Mouse (Mus musculus) spleen, embryonic (tissue): ENCODE data around the gene Flt3.

ENCODE experiments used
- CTCF ChIA-PET: fragments of 350-600 bp; sonication (Branson Sonifier 250); formaldehyde crosslinking; loops from one replicate; lab custom pipeline; 2022; lab: Charles Lee

Gene Flt3

DNA sequence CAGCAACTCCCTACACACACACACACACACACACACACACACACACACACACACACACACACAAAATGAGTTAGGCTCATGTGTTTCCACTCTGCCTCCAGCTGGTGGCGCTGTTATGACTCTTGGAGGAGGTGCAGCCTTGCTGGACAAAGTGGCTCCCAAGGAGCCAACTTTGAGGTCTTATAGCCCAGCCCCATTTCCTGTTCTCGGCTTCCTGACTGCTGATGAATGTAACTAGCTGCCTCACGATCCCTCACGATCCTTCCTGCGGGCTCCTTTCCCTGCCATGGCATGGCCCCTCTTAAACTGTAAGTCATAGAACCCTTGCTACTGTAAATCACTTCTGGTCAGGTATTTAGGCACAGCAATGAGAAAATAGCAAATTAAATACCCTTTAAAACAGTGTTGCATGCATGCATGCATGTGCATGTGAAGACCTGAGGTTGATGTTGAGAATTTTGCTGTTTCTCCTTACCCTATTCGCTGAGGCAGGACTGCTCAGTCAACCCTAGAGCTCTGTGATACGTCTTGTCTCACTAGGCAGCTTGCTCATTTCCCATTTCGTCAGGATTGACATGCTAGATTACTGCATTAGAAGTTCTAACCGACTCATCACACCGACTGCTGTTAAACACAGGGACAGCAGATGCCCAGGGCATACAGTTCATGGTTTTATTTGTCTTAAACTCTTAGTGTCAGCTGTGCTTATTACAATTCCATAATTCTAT lies 18.3 kb upstream of the Flt3 start:
- CTCF ChIA-PET = interaction anchor here (0.6 to 1.5 kb wide), 3 partner anchors 13 to 110 kb away, joined by 3 to 19 read pairs (median 7); no protein-coding TSS in a partner anchor

DNA sequence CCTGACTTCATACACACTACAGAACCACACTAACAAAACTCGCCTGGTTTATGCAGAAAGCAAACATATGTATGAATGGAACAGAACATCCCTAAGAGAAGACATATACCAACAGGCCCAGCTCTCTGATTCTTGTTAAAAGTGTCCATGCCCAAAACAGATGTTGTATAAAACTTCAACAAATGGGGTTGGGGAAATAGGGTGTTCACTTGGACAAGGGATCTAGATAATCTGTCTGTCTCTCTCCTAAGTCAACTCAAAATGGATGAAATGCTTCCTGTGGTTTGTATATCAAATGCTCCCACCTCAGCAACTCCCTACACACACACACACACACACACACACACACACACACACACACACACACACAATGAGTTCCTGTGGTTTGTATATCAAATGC lies 17.7 kb upstream of the Flt3 start:
- CTCF ChIA-PET = interaction anchor here (0.7 to 1.5 kb wide), 2 partner anchors 16 to 111 kb away, joined by 3 to 7 read pairs; no protein-coding TSS in a partner anchor

- CTCF ChIA-PET = no interaction called here
Measured at GRCm38 (mm10) chr5:147410585-147410984, 10.3 kb upstream of the Flt3 start.

GRCm38 (mm10) chr5:147408731-147409130 lies 8.4 kb upstream of the Flt3 start:
- CTCF ChIA-PET = interaction anchor here (0.5 to 0.6 kb wide), 2 partner anchors 13 to 488 kb away, joined by 5 to 10 read pairs; no protein-coding TSS in a partner anchor

- CTCF ChIA-PET = no interaction called here
Measured at GRCm38 (mm10) chr5:147406135-147406534, 5.8 kb upstream of the Flt3 start.

DNA sequence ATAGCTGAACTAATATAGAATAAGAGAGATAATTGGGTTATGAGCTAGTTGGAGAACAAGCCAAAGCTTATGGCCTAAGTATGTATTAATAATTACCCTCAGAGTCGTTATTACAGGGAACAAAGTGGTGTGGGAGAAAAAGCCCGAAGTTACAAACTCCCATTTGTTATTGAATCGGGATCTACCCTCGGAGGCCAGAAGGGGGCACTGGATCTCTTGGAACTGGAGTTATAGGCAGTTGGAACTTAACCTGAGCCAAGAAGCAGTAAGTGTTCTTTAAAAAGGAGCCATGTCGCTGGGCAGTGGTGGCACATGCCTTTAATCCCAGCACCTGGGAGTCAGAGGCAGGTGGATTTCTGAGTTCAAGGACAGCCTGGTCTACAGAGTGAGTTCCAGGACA lies 2.2 kb upstream of the Flt3 start:
- CTCF ChIA-PET = interaction anchor here (1.2 kb wide), 1 partner anchor 15 kb away, joined by 3 read pairs; no protein-coding TSS in a partner anchor

- CTCF ChIA-PET = no interaction called here
Measured at GRCm38 (mm10) chr5:147401024-147401423, 735 bp upstream of the Flt3 start.

GRCm38 (mm10) chr5:147400505-147400979 lies 253 bp upstream of the Flt3 start:
- CTCF ChIA-PET = no interaction called here

DNA sequence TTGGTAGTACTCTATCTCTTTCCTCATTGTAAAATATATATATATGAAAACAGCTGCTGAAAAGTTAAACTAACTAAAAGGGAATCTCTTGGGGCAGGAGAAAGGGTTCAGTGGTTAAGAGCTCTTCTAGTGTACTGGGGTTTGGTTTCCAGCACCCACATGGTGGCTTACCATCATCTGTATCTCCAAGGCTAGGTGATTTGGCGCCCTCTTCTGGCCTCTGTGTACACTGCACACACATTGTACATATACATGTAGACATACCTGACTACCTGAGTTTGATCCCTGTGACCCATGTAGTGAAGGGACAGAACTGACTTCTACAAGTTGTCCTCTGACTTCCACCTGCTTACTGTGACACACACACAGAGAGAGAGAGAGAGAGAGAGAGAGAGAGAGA lies 5.2 kb downstream of the Flt3 start:
- CTCF ChIA-PET = no interaction called here

DNA sequence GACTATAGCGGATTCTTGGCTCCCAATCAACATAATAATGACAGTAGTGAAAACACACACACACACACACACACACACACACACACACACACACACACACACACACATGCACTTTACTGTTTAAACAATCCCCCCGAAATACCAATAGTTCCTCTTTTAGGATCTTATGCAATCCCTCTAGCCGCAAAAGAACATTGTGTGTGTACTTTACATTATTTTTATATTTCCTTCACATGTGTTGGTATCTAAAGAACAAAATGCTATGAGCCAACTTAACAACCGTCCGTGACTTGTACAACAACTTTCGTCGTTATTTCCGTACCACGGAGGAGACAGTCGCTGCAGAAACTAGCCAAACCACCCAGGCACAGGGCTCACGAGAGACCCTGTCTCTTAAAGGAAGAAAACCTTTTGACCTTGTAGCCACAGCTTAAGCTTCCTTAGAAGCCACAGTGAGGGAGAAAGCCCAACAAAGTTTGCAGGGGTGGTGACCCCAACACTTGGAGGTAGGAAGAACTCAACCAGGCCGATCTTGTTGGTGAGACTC lies 7.5 kb downstream of the Flt3 start:
- CTCF ChIA-PET = no interaction called here

- CTCF ChIA-PET = no interaction called here
Measured at GRCm38 (mm10) chr5:147390772-147391171, 9.5 kb downstream of the Flt3 start.

DNA sequence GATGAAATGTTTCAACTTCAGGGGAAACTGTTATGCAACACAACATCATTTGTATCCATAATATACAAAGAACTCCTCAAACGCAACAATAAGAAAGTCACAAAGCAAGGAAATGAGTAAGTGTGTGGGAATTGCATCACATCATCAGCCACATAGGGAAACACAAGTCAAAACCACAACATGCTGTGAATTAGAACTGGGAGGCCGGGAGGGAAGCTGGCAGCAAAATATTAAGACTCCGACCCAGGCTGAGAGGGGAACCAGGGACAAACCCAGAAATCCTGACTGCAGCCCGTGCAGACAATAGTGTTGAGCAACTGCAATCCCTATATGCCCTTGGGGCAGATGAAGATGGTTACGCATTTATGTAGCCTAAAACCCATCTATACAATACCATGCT lies 11.2 kb downstream of the Flt3 start:
- CTCF ChIA-PET = no interaction called here

DNA sequence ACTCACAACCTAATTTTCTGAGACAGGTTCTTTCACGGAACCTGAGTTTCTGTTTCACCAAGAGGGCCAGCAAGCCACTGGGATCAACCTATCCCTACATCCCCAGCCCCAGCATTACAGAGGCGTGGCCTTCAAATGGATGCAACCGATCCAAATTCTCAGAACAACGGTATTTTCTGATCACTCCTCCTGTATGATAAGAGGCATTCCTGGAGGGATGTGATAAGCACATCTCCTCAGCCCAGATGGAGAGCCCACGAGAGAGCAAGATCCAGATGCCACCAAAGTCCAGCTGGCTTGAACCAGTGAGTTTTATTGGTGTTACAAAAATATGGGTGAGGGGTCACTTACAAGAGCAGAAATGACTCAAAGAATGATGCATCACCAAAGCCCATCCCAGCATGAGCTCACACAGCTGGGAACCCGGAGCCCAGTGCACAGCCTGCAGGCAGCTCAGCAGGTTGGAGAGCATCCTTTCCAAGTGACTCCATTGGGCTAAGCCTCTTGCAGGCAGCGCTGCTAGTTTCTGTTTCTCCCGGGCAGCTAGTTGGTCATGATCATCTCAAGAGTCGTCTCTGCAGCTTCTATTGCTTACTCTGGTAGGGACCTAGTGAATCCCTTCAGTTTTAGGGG lies 11.8 kb downstream of the Flt3 start:
- CTCF ChIA-PET = no interaction called here

- CTCF ChIA-PET = no interaction called here
Measured at GRCm38 (mm10) chr5:147386865-147387264, 13.4 kb downstream of the Flt3 start.

DNA sequence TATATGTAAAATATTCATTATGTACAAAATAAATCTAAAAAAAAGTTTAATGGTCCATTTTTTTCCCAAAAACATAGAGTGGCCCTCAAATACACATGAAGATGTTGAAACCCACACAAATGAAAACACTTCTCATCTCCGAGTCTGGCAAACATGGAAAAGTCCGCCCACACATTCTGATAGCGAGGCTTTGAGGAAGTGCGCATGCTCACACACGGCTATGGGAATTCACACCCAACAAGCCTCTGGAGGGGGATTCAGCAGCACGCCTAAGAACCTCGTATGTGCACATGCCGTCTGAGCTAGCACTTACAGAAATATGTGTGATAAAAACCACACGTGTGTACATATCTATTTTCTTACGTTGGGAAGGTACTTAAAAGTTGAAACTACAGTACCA lies 18.9 kb downstream of the Flt3 start:
- CTCF ChIA-PET = no interaction called here

DNA sequence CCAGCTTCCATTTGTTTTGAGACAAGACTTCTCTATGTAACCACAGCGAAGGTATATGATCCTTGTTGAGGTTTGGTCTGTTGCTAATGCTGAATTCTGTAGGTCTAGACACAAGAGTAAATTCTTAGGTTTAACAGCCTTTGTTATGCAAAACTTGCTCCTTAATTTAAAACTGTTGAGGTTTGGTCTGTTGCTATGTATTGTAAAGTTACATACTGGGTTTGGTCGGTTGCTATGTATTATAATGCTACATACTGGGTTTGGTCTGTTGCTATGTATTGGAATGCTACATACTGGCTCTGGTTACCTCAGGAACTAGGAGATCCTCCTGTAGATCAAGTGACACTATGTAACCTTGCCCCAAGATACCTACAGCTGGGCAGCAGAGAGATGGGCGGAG lies 20.8 kb downstream of the Flt3 start:
- CTCF ChIA-PET = no interaction called here

- CTCF ChIA-PET = interaction anchor here (0.7 kb wide), 2 partner anchors 8 to 107 kb away, joined by 5 to 7 read pairs; no protein-coding TSS in a partner anchor
Measured at GRCm38 (mm10) chr5:147370276-147370675, 30.0 kb downstream of the Flt3 start.

DNA sequence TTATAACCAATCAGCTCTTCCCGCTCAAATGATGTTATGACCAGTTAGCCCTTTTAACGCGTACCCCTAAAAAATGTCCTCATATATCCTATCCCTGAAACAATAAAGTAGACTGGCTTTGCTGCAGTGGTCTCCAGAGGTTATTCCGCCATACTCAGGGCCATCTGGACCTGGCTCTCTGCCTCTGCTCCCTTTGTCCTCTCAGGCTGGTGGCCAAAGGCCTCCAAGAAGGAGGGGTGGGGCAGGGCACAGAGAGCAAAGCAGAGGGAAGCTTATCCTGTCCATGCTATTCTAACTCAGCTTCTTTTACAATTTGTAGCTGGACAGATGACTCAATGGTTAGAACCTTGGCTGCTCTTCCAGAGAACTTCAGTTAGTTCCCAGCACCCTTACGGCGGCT lies 32.1 kb downstream of the Flt3 start:
- CTCF ChIA-PET = interaction anchor here (0.7 kb wide), 1 partner anchor 318 kb away, joined by 5 read pairs; no protein-coding TSS in a partner anchor

- CTCF ChIA-PET = interaction anchor here (0.6 kb wide), 1 partner anchor 20 kb away, joined by 5 read pairs; no protein-coding TSS in a partner anchor
Measured at GRCm38 (mm10) chr5:147365995-147366765, 34.1 kb downstream of the Flt3 start.

- CTCF ChIA-PET = interaction anchor here (0.9 to 1.1 kb wide), 2 partner anchors 11 to 22 kb away, joined by 3 read pairs; no protein-coding TSS in a partner anchor
Measured at GRCm38 (mm10) chr5:147363054-147363453, 37.2 kb downstream of the Flt3 start.

- CTCF ChIA-PET = no interaction called here
Measured at GRCm38 (mm10) chr5:147358481-147358880, 41.8 kb downstream of the Flt3 start.
